Mouse (Mus musculus): ENCODE results near the gene Scpep1. TPM values are rescaled to one million over a fixed set of nuclear protein-coding genes. Genes with fewer than 3 reads are reported as not detected.

The Scpep1 gene
- polyA plus RNA-seq, 1 experiment: 16.8 TPM

DNA sequence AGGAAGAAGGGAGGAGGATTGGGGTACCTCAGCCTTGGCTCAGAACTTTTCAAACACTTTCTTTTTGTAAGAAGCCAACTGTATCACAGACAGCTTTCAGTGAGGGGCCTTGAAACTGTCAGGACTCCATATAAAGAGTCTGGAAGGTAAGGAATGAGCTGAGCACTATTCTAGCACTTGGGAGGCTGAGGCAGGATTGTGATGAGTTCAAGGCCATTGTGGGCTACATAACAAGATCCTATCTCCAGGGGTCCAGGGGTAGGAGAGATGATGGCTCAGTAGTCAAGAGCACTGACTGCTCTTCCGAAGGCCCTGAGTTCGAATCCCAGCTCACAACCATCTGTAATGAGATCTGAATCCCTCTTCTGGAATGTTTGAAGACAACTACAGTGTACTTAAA lies 3.7 kb downstream of the Scpep1 start:
- H3K4me1 ChIP-seq (ENCODE audit: control insufficient read depth, insufficient read depth, low read length): peaks cover 2% of the 10 kb centered on the region; the same call in 1 of the 2 replicates
- H3K4me3 ChIP-seq (ENCODE audit: insufficient read depth, low read length): no peak overlapping the region
- H3K27ac ChIP-seq (ENCODE audit: insufficient read depth, low read length): no peak overlapping the region
- no peak for TF ChIP-seq CTCF (IDR thresholded peaks at IDR 0.05; ENCODE audit: extremely low read depth, insufficient read depth, low read length)
- no peak for TF ChIP-seq POLR2A (IDR thresholded peaks at IDR 0.05; ENCODE audit: extremely low read depth, insufficient read depth, low read length)

DNA sequence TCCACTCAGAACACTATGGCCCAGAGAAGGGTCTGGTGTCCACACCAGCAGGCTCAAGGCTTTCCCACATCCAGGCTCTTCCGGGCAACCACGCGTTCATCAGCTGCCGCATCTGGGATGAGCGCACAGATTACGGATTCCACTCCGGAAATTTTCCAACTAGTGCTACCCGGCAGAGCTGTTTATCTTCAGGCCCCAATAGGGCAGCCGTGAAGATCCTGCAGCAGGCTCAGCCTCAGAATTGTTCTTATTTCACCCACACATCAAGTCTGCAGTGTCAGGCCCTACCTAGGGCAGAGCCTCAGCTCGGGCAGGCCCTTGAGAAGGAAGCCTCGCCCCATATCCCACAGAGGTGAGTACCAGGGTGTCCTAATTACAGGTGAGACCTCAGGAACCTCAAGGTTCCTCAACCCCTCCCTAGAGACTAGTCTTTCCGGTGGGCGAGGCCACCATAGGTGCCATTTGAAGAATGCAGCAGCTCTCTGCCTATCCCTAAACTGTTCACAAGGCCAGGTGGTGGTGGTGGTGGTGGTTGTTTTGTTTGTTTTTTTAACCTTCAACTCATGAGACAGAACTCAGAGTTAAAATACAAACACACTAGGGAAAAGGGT lies 4.5 kb downstream of the Scpep1 start:
- TF ChIP-seq CTCF (IDR thresholded peaks at IDR 0.05; ENCODE audit: extremely low read depth, insufficient read depth, low read length): no peak
- TF ChIP-seq POLR2A (IDR thresholded peaks at IDR 0.05; ENCODE audit: extremely low read depth, insufficient read depth, low read length): no peak
- peaks cover 2% of the 10 kb centered on the region; the same call in 1 of the 2 replicates for H3K4me1 ChIP-seq (ENCODE audit: control insufficient read depth, insufficient read depth, low read length)
- H3K4me3 ChIP-seq (ENCODE audit: insufficient read depth, low read length): no peak overlapping the region
- no peak overlapping the region for H3K27ac ChIP-seq (ENCODE audit: insufficient read depth, low read length)

DNA sequence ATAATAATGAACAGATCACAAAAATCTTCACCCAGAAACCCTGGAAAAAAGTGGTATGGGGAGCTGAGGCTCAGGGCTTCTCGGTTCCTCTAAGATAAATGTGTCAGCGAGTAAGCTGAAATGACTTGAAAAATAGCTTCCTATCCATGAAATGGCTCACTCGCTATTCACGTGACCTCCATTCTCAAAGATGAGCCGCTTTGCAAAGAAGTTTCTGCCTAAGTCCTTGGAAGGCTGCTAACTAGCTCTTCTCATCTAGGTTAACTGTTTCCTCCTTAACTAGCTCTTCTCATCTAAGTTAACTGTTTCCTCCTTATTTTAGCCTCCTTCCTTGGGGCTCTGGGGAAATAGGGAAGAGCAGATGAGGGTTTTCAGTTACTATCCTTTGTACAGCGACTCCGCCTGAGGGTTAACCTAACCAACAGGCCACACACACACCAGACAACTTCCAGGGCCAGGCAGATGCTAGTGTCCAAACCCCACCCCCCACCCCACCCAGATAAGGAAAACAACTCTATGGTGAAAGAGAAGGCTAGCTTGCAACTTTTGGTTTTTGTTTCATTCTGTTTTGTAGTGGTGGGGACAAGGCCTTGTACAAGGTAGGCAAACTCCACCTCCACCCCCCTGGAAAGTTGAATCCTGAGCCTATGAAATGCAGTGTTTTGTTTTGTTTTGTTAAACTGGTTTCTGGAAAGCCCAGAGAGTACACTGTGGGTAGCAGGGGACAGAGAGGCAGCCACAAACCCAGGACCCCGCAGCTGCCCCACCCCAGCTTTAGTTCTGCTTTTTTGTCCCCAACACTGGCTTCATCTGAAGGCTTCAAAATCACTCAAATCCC lies 5.2 kb downstream of the Scpep1 start:
- Histone ChIP-seq H3K4me1 (ENCODE audit: control insufficient read depth, insufficient read depth, low read length) (peaks cover 2% of the 10 kb centered on the region; the same call in 1 of the 2 replicates), H3K4me3 (ENCODE audit: insufficient read depth, low read length) (no peak overlapping the region), H3K27ac (ENCODE audit: insufficient read depth, low read length) (no peak overlapping the region)
- TF ChIP-seq POLR2A (IDR thresholded peaks at IDR 0.05; ENCODE audit: extremely low read depth, insufficient read depth, low read length) (no peak), CTCF (IDR thresholded peaks at IDR 0.05; ENCODE audit: extremely low read depth, insufficient read depth, low read length) (no peak)

DNA sequence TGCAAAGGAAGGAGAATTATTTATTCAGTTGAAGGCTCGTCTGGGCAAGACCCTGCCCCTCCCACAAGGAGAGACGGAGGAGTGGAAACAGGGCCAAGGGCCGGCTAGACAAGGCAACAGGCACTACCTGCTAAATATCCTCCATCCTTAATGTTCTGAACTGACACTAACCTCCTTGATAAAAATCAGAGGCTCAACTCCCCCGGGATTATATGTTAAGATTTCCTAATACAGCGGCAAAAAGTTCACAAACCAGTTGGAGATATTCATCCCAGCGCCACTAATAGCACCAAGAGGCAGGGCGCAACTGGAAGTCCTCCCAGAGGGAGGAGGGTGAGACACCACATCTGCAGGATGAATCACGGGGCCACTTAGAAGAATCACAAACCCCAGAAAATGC lies 6.4 kb downstream of the Scpep1 start:
- H3K27ac ChIP-seq (ENCODE audit: insufficient read depth, low read length): no peak overlapping the region
- H3K4me1 ChIP-seq (ENCODE audit: control insufficient read depth, insufficient read depth, low read length): peaks cover 2% of the 10 kb centered on the region; the same call in 1 of the 2 replicates
- TF ChIP-seq POLR2A (IDR thresholded peaks at IDR 0.05; ENCODE audit: extremely low read depth, insufficient read depth, low read length): no peak
- no peak overlapping the region for H3K4me3 ChIP-seq (ENCODE audit: insufficient read depth, low read length)

DNA sequence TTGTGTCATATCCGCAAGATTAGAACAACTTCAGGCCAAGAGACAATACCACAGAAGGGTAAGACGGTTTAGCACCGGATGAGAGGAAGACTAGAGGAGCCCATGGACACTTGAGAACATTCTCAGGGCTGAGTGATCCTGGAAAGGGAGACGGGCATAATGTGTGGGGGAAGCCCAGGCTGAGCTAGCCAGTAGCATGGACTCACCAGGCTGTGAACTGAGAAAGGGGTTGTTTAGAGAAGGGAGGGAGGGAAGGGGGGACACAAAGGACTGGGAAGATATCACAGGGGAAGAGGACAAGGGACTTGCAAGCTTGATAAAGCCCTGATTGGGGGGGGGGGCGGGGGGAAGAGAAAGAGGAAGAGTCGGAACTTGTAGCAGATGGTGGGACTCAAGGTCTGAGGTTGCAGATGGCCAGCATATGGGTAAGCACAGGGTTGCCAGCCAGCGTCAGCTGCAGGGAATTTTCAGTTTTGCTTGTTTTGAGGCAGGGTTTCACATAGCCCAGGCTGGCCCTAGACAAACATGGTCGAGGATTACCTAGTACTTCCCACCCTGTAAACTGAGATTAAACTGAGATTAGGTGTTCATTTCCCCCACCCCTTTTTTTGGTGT lies 9.2 kb downstream of the Scpep1 start:
- no peaks in the 10 kb centered on the region for H3K4me1 ChIP-seq (ENCODE audit: control insufficient read depth, insufficient read depth, low read length)
- TF ChIP-seq CTCF (IDR thresholded peaks at IDR 0.05; ENCODE audit: extremely low read depth, insufficient read depth, low read length) (no peak), POLR2A (IDR thresholded peaks at IDR 0.05; ENCODE audit: extremely low read depth, insufficient read depth, low read length) (no peak)
- H3K4me3 ChIP-seq (ENCODE audit: insufficient read depth, low read length): no peak overlapping the region
- no peak overlapping the region for H3K27ac ChIP-seq (ENCODE audit: insufficient read depth, low read length)

DNA sequence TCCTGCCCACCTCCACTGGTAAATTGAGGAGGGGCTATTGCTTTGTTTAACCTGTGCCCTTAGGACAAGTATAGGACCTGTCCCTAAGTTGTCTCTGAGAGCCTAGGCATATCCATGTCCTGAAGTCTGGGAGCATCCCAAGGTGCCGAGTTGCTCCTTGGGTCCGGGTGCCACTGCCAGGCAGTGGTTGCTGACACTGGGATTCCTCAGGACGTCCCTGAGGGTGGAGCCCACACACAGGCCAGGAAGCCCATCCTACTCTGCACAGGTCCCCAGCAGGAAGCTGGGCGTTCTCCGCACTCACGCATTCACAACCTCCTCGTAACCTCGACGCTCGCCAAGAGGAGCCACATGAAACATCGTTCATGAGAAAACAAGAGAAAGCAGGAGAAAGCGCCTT lies 13.8 kb downstream of the Scpep1 start:
- TF ChIP-seq CTCF (IDR thresholded peaks at IDR 0.05; ENCODE audit: extremely low read depth, insufficient read depth, low read length): no peak
- TF ChIP-seq POLR2A (IDR thresholded peaks at IDR 0.05; ENCODE audit: extremely low read depth, insufficient read depth, low read length): no peak
- no peaks in the 10 kb centered on the region for H3K4me1 ChIP-seq (ENCODE audit: control insufficient read depth, insufficient read depth, low read length)
- H3K27ac ChIP-seq (ENCODE audit: insufficient read depth, low read length): no peak overlapping the region
- H3K4me3 ChIP-seq (ENCODE audit: insufficient read depth, low read length): no peak overlapping the region

DNA sequence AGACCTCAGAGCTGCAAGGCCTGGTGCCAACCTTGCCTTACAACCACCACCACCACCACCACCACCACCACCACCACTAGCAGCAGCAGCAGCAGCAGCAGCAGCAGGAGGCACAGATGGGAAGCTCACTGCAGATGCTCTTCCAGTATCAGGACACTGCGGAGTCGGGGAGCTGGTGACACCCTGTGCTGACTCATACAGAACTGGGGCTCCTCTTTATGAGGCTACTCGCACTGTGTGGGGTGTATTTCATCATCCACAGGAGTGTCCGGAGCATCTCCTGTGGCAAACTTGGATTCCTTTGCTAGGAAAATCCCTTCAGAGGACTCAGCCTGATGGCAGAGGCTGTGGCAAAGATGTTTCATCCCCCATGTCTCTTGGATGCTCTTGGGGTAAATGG lies 15.6 kb downstream of the Scpep1 start:
- H3K27ac ChIP-seq (ENCODE audit: insufficient read depth, low read length): no peak overlapping the region
- H3K4me1 ChIP-seq (ENCODE audit: control insufficient read depth, insufficient read depth, low read length): no peaks in the 10 kb centered on the region; the same call in 1 of the 2 replicates
- no peak for TF ChIP-seq POLR2A (IDR thresholded peaks at IDR 0.05; ENCODE audit: extremely low read depth, insufficient read depth, low read length)
- no peak overlapping the region for H3K4me3 ChIP-seq (ENCODE audit: insufficient read depth, low read length)

DNA sequence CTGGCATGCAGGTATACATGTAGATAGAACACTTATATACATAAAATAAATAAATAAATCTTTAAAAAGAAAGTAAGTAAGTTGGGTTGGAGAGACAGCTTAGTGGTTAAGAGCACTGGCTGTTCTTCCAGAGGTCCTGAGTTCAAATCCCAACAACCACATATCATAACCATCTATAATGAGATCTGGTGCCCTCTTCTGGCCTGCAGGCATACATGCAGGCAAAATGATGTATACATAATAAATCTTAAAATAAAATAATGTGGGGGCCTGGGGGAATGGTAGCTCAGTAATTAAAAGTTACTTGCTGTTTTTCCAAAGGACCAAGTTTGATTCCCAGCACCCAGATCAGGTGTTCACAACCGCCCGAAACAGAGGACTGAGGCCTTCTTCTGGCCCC lies 16.5 kb downstream of the Scpep1 start:
- Histone ChIP-seq H3K4me1 (ENCODE audit: control insufficient read depth, insufficient read depth, low read length) (no peaks in the 10 kb centered on the region; the same call in 1 of the 2 replicates), H3K4me3 (ENCODE audit: insufficient read depth, low read length) (no peak overlapping the region), H3K27ac (ENCODE audit: insufficient read depth, low read length) (no peak overlapping the region)
- no peak for TF ChIP-seq POLR2A (IDR thresholded peaks at IDR 0.05; ENCODE audit: extremely low read depth, insufficient read depth, low read length)
- TF ChIP-seq CTCF (IDR thresholded peaks at IDR 0.05; ENCODE audit: extremely low read depth, insufficient read depth, low read length): no peak

DNA sequence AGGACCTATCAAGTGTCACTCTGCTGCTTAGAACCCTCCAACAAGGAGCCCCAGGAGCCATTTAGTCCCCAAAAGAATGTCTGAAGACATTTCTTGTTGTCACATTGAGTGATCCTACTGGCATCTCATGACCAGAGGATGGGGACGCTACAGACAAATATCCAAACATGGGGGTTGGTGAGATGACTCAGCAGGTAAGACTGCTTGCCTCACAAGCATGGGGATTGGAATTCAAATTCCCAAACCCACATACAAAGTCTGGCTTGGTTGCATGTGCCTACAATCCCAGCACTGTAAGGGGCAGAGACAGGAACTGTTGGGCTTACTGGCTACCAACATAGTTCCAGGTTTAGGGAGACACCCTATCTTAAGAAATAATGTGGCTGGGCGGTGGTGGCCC lies 17.4 kb downstream of the Scpep1 start:
- Histone ChIP-seq H3K4me1 (ENCODE audit: control insufficient read depth, insufficient read depth, low read length) (no peaks in the 10 kb centered on the region; the same call in 1 of the 2 replicates), H3K27ac (ENCODE audit: insufficient read depth, low read length) (no peak overlapping the region), H3K4me3 (ENCODE audit: insufficient read depth, low read length) (no peak overlapping the region)
- TF ChIP-seq CTCF (IDR thresholded peaks at IDR 0.05; ENCODE audit: extremely low read depth, insufficient read depth, low read length): no peak
- no peak for TF ChIP-seq POLR2A (IDR thresholded peaks at IDR 0.05; ENCODE audit: extremely low read depth, insufficient read depth, low read length)
